Mouse (Mus musculus) myocyte (in vitro differentiated cells): ENCODE results near the gene Ptbp1.

Source experiments
- E2F4 ChIP-seq: IDR thresholded peaks from one replicate; pipeline ENCODE4 v1.6.1; 2011; ENCODE audit warnings: mild to moderate bottlenecking, control low read depth, moderate library complexity; ENCODE audit not compliant: insufficient read depth
- MAX ChIP-seq: IDR thresholded peaks from one replicate; pipeline ENCODE4 v1.6.1; 2011; ENCODE audit warnings: low read depth, mild to moderate bottlenecking, control low read depth
- POLR2A ChIP-seq: IDR thresholded peaks from one replicate; pipeline ENCODE4 v1.6.1; 2011; ENCODE audit warnings: low read depth, mild to moderate bottlenecking, control low read depth, moderate library complexity; ENCODE audit not compliant: insufficient read length
- POLR2AphosphoS2 ChIP-seq: IDR thresholded peaks from one replicate; pipeline ENCODE4 v1.6.1; 2011; ENCODE audit warnings: low read depth, control low read depth; ENCODE audit not compliant: insufficient read length
- SRF ChIP-seq: IDR thresholded peaks from one replicate; pipeline ENCODE4 v1.6.1; 2011; ENCODE audit warnings: low read depth; ENCODE audit not compliant: control insufficient read depth, insufficient read length
- TCF12 ChIP-seq: IDR thresholded peaks from one replicate; pipeline ENCODE4 v1.6.1; 2011; ENCODE audit warnings: mild to moderate bottlenecking, control low read depth; ENCODE audit not compliant: poor library complexity, insufficient read depth, severe bottlenecking
- TCF3 ChIP-seq: IDR thresholded peaks from one replicate; pipeline ENCODE4 v1.6.1; 2011; ENCODE audit warnings: low read depth, control low read depth; ENCODE audit not compliant: insufficient read length

DNA sequence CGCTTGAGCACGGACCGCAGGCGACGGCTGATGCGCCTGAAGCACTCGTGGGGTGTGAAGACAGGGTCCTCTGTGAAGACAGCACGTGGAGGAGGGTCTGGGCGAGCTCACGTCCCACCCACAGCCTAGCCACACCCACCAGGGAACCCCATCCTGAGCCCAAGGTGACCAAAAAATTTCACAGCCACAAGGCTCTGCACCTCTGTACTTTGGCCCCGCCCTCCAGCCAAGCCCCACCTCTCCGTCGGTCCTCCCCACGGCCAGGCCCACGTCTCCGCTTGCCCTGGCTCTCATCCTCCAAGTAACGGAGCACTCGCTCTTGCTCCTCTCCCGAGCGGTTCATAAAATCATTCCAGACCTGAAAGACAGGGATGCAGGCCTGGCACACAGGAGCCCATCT, 58.2 kb downstream of the Ptbp1 start:
- TF ChIP-seq TCF3 (no peak), POLR2A (no peak), MAX (no peak), TCF12 (no peak), SRF (no peak), E2F4 (no peak), POLR2AphosphoS2 (no peak)
